ENCODE assay signal across 21 mouse cellular contexts in genomic region chr1:55429051-55429450, GRCm38 (mm10).
"Had no signal": no experiment of that assay in that cellular context is flagged by ENCODE, and none has a peak within 500 bp of the region (broad histone marks: within the 10 kb centered on the region; RNA-seq: fewer than 3 reads in every experiment).

No protein-coding gene starts in this region.

- H3K36me3 ChIP-seq: liver, embryonic 15.5 days; lung, embryonic 15.5 days; midbrain, embryonic 12.5 days; midbrain, embryonic 15.5 days; neural tube, embryonic 13.5 days; neural tube, embryonic 15.5 days; stomach, embryonic 15.5 days had no signal

- H3K4me2 ChIP-seq: liver, embryonic 15.5 days; lung, embryonic 15.5 days; midbrain, embryonic 12.5 days; midbrain, embryonic 15.5 days; neural tube, embryonic 13.5 days; neural tube, embryonic 15.5 days; stomach, embryonic 15.5 days had no signal

- ATAC-seq: liver, postnatal 0 days; lung, postnatal 0 days; midbrain, embryonic 15.5 days had no signal

- DNase-seq: liver, postnatal 0 days; lung, adult 2 months; lung, postnatal 14 days; lung, postnatal 36 days; retina, postnatal 1 day; right cerebral cortex, adult 18-20 months; right cerebral cortex, postnatal 25 days; right cerebral cortex, postnatal 4 days; spleen, adult 18-20 months; thymus, adult 2 months; thymus, postnatal 25 days; thymus, postnatal 4 days had no signal

- H3K4me3 ChIP-seq: liver, embryonic 15.5 days; lung, embryonic 15.5 days; megakaryocyte, embryonic 14.5 days; midbrain, embryonic 12.5 days; midbrain, embryonic 15.5 days; neural tube, embryonic 13.5 days; neural tube, embryonic 15.5 days; stomach, embryonic 15.5 days had no signal

- H3K27me3 ChIP-seq: liver, embryonic 15.5 days; lung, embryonic 15.5 days; megakaryocyte, embryonic 14.5 days; midbrain, embryonic 12.5 days; midbrain, embryonic 15.5 days; neural tube, embryonic 13.5 days; neural tube, embryonic 15.5 days; stomach, embryonic 15.5 days had no signal
